ENCODE assay signal across 28 mouse cellular contexts in genomic region chrX:64263481-64263880, GRCm38 (mm10). TPM values are rescaled to one million over a fixed set of nuclear protein-coding genes. Genes with fewer than 3 reads are reported as not detected.
DNase-seq lines count a peak whose midpoint lies in the region; ATAC-seq lines count a peak whose summit lies in the region.
"Had no signal": no experiment of that assay in that cellular context is flagged by ENCODE, and none has a peak within 500 bp of the region (broad histone marks: within the 10 kb centered on the region; RNA-seq: fewer than 3 reads in every experiment).

No protein-coding gene starts in this region.

- H3K27ac ChIP-seq in kidney, embryonic 16.5 days (ENCODE audit: low read length) = no peak overlapping the region
- H3K27ac ChIP-seq: forebrain, embryonic 10.5 days; forebrain, embryonic 13.5 days; gastrocnemius, adult 2 months; heart, embryonic 15.5 days; hindbrain, embryonic 10.5 days; hindbrain, embryonic 13.5 days; intestine, embryonic 15.5 days had no signal

- H3K4me1 ChIP-seq in kidney, embryonic 16.5 days (ENCODE audit: insufficient read depth, low read length) = no peaks in the 10 kb centered on the region
- H3K4me1 ChIP-seq: forebrain, embryonic 10.5 days; forebrain, embryonic 13.5 days; heart, embryonic 12.5 days; heart, embryonic 15.5 days; hindbrain, embryonic 10.5 days; hindbrain, embryonic 13.5 days; intestine, embryonic 15.5 days had no signal

- no peaks in the 10 kb centered on the region for H3K9me3 ChIP-seq in kidney, embryonic 16.5 days (ENCODE audit: low read length)
- H3K9me3 ChIP-seq: forebrain, embryonic 10.5 days; forebrain, embryonic 13.5 days; heart, embryonic 12.5 days; heart, embryonic 15.5 days; hindbrain, embryonic 10.5 days; hindbrain, embryonic 13.5 days; intestine, embryonic 15.5 days had no signal

- H3K36me3 ChIP-seq in kidney, embryonic 16.5 days (ENCODE audit: insufficient read depth, low read length) = no peaks in the 10 kb centered on the region
- H3K36me3 ChIP-seq: forebrain, embryonic 10.5 days; heart, embryonic 12.5 days; heart, embryonic 15.5 days; hindbrain, embryonic 10.5 days; hindbrain, embryonic 13.5 days; intestine, embryonic 15.5 days had no signal

- H3K27me3 ChIP-seq in kidney, embryonic 16.5 days (ENCODE audit: insufficient read depth, low read length) = no peaks in the 10 kb centered on the region
- H3K27me3 ChIP-seq: forebrain, embryonic 13.5 days; heart, embryonic 12.5 days; heart, embryonic 15.5 days; hindbrain, embryonic 13.5 days; intestine, embryonic 15.5 days had no signal

- WGBS in kidney, embryonic 16.5 days = 85% methylated on average over 1 of the region's 1 CpGs

- H3K4me3 ChIP-seq in kidney, embryonic 16.5 days (ENCODE audit: low read length) = no peak overlapping the region
- H3K4me3 ChIP-seq: forebrain, embryonic 10.5 days; forebrain, embryonic 13.5 days; gastrocnemius, adult 2 months; heart, embryonic 12.5 days; heart, embryonic 15.5 days; hindbrain, embryonic 10.5 days; hindbrain, embryonic 13.5 days; intestine, embryonic 15.5 days had no signal

- DNase-seq in brain, adult 2 months (ENCODE audit: low read depth, low spot score) = peak; percentile 73
- peak; percentile 25 for DNase-seq in cerebellum, adult 11-12 months
- peak; percentile 43 for DNase-seq in cerebellum, adult 9-11 months
- peak; percentile 20 to 52 for DNase-seq in cerebellum, postnatal 25 days
- no peak for DNase-seq in frontal cortex, adult 2 months (ENCODE audit: extremely low spot score in 1 of 2, low spot score in 1 of 2)
- DNase-seq: adrenal gland, adult 8-10 months; adrenal gland, postnatal 25 days; gastrocnemius, adult 2 months; gastrocnemius, postnatal 14 days; heart, adult 18-20 months; heart, postnatal 10 days; heart, postnatal 36 days; kidney, adult 18-20 months; kidney, adult 9 months had no signal

- ATAC-seq in kidney, embryonic 16.5 days (ENCODE audit: low FRiP score, low TSS enrichment) = no peak
- ATAC-seq in granulocyte monocyte progenitor cell, adult 5-6 weeks (replicated peaks; ENCODE audit: poor library complexity, severe bottlenecking) = no peak
- ATAC-seq: CD4-positive, CD25-positive, alpha-beta regulatory T cell, adult 4 months; forebrain, embryonic 13.5 days; forebrain, embryonic 16.5 days; hindbrain, embryonic 16.5 days; intestine, embryonic 15.5 days had no signal

- no peak overlapping the region for H3K9ac ChIP-seq in kidney, embryonic 16.5 days (replicated peaks; ENCODE audit: low read length)
- H3K9ac ChIP-seq: forebrain, embryonic 13.5 days; heart, embryonic 12.5 days; heart, embryonic 15.5 days; hindbrain, embryonic 13.5 days; intestine, embryonic 15.5 days had no signal

- no peak overlapping the region for H3K4me2 ChIP-seq in kidney, embryonic 16.5 days (replicated peaks; ENCODE audit: low read depth, low read length)
- H3K4me2 ChIP-seq: forebrain, embryonic 13.5 days; heart, embryonic 12.5 days; heart, embryonic 15.5 days; hindbrain, embryonic 13.5 days; intestine, embryonic 15.5 days had no signal

RNA-seq across cellular contexts. Expression of gene Slitrk4, which starts 13.3 kb away (rescaled TPM):
- 1.00 and 1.1 TPM in 2 replicates for polyA plus RNA-seq in kidney, embryonic 16.5 days (2015; fragmentation: Nextera tagmentation; extraction: Ambion mirVana)
- polyA plus RNA-seq in frontal cortex, adult 2 months (2012; rRNA removed) = 10.0 and 11.4 TPM in 2 replicates
- total RNA-seq in granulocyte monocyte progenitor cell, adult 5-6 weeks (2014; fragmentation: Nextera tagmentation) = not detected in 2 replicates
- total RNA-seq in granulocyte monocyte progenitor cell, adult 5-6 weeks (2017) = not detected in 2 replicates
- total RNA-seq: adrenal gland, postnatal 25 days; MEL had no signal
- polyA plus RNA-seq: C2C12; CD4-positive, CD25-positive, alpha-beta regulatory T cell, adult 4 months had no signal

Comparison
In these comparisons a context has a peak if more than half of its experiments do, and no peak if none do; other contexts are left out.
1. DNase-seq: peak in brain, adult 2 months (single experiment), cerebellum, adult 11-12 months (single experiment), cerebellum, adult 9-11 months (single experiment) and cerebellum, postnatal 25 days (2 of 2); none in frontal cortex, adult 2 months (0 of 2).